Mouse (Mus musculus) embryonic fibroblast, embryonic 13.5 days (primary cell): ENCODE measurements around the gene Lrrc51.

Source experiments
- CTCF ChIP-seq: IDR thresholded peaks from 2 replicates; pipeline ENCODE4 v1.5.1; 2011; ENCODE audit warnings: mild to moderate bottlenecking, control low read depth, low read length, moderate library complexity, borderline replicate concordance; ENCODE audit not compliant: insufficient read depth
- POLR2A ChIP-seq: IDR thresholded peaks from 2 replicates; pipeline ENCODE4 v1.6.1; 2011; ENCODE audit warnings: low read depth, mild to moderate bottlenecking, control low read depth, low read length, moderate library complexity

GRCm38 (mm10) chr7:101955276-101955675, 21.6 kb upstream of the Lrrc51 start:
- no peak for TF ChIP-seq CTCF
- TF ChIP-seq POLR2A: no peak
